Mouse (Mus musculus): ENCODE measurements around the gene Senp6. TPM values are rescaled to one million over a fixed set of nuclear protein-coding genes. Genes with fewer than 3 reads are reported as not detected.
A peak's percentile ranks its signal among the peaks of the same experiment; 100 is the strongest.

The Senp6 gene
- polyA plus RNA-seq, 1 experiment from 2014 or later: 64.4 TPM

GRCm38 (mm10) chr9:80188324-80188893, 121.7 kb downstream of the Senp6 start:
- Histone ChIP-seq H3K4me1 (ENCODE audit: control insufficient read depth, insufficient read depth, low read length) (no peaks in the 10 kb centered on the region), H3K9ac (ENCODE audit: low read length) (no peak overlapping the region), H3K27me3 (replicated peaks; ENCODE audit: control insufficient read depth, insufficient read depth, low read length) (no peaks in the 10 kb centered on the region), H3K36me3 (ENCODE audit: control insufficient read depth, insufficient read depth, low read length) (no peaks in the 10 kb centered on the region), H3K27ac (ENCODE audit: low read depth, low read length) (no peak overlapping the region), H3K4me2 (ENCODE audit: low read length) (no peak overlapping the region), H3K9me3 (replicated peaks; ENCODE audit: control insufficient read depth, low read length) (no peaks in the 10 kb centered on the region), H3K4me3 (ENCODE audit: low read depth, low read length) (no peak overlapping the region)
- peak; percentile 74 for ATAC-seq
- WGBS: 14% methylated on average over 5 of the region's 5 CpGs
- peak; percentile 63 for DNase-seq (ENCODE audit: low spot score)

GRCm38 (mm10) chr9:80191240-80191639, 124.5 kb downstream of the Senp6 start:
- Histone ChIP-seq H3K27me3 (replicated peaks; ENCODE audit: control insufficient read depth, insufficient read depth, low read length) (no peaks in the 10 kb centered on the region), H3K4me1 (ENCODE audit: control insufficient read depth, insufficient read depth, low read length) (0 out of 2 replicates have a peak, but pooled peaks cover 2% of the 10 kb centered on the region), H3K9me3 (replicated peaks; ENCODE audit: control insufficient read depth, low read length) (no peaks in the 10 kb centered on the region), H3K36me3 (ENCODE audit: control insufficient read depth, insufficient read depth, low read length) (no peaks in the 10 kb centered on the region), H3K4me2 (ENCODE audit: low read length) (no peak overlapping the region), H3K27ac (ENCODE audit: low read depth, low read length) (no peak overlapping the region), H3K9ac (ENCODE audit: low read length) (no peak overlapping the region), H3K4me3 (ENCODE audit: low read depth, low read length) (no peak overlapping the region)
- 71% methylated on average over 6 of the region's 6 CpGs for WGBS
- ATAC-seq: no peak
- DNase-seq (ENCODE audit: low spot score): no peak

DNA sequence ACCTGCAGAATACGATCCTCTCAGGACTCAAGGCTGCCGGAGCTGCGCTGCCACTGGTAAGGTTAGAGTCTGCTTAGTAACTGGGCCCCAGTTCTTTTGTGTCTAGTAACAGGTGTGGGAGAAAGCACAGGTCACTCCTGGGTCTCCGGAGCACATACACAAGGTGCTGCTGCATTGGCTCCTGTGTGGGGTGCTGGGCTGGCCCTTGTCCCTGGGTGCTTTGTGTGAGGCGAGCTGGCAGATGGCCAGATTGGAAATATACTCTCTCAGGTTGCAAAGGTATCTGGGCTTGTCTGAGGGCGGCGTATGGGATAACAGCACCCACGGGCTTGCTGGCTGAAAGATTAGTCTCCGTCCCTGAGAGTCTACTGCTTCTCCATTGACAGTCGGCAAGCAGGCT, 125.6 kb downstream of the Senp6 start:
- H3K36me3 ChIP-seq (ENCODE audit: control insufficient read depth, insufficient read depth, low read length): no peaks in the 10 kb centered on the region
- H3K9ac ChIP-seq (ENCODE audit: low read length): no peak overlapping the region
- peaks cover 5% of the 10 kb centered on the region; the same call in 1 of the 2 replicates for H3K4me1 ChIP-seq (ENCODE audit: control insufficient read depth, insufficient read depth, low read length)
- no peak for DNase-seq (ENCODE audit: low spot score)
- H3K27ac ChIP-seq (ENCODE audit: low read depth, low read length): no peak overlapping the region
- H3K9me3 ChIP-seq (replicated peaks; ENCODE audit: control insufficient read depth, low read length): no peaks in the 10 kb centered on the region
- WGBS: 84% methylated on average over 10 of the region's 10 CpGs
- no peak overlapping the region for H3K4me3 ChIP-seq (ENCODE audit: low read depth, low read length)
- H3K4me2 ChIP-seq (ENCODE audit: low read length): no peak overlapping the region
- H3K27me3 ChIP-seq (replicated peaks; ENCODE audit: control insufficient read depth, insufficient read depth, low read length): no peaks in the 10 kb centered on the region
- ATAC-seq: no peak

DNA sequence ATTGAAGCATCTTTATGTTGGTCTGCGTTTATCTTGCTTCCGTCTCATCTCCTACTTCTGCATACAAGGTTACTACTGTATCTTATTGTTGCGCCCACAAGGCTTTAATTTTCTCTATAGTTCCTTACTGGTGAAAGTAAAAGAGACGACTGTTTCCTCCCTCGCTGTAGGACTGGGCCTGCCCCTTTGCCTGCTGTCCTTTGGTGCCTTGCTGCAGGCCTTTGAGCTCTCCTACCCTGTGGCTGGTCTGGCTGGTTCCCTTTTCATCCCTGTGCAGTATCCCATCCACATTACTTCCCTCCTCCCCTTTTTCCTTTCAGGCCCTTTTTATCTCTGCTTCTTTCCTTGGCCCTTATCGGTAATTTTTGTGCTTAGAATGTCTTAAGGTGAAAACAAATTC, 127.7 kb downstream of the Senp6 start:
- WGBS: 70% methylated on average over 6 of the region's 6 CpGs
- Histone ChIP-seq H3K36me3 (ENCODE audit: control insufficient read depth, insufficient read depth, low read length) (no peaks in the 10 kb centered on the region), H3K4me1 (ENCODE audit: control insufficient read depth, insufficient read depth, low read length) (peaks cover 6% of the 10 kb centered on the region; the same call in 1 of the 2 replicates), H3K4me3 (ENCODE audit: low read depth, low read length) (no peak overlapping the region), H3K9ac (ENCODE audit: low read length) (no peak overlapping the region), H3K4me2 (ENCODE audit: low read length) (no peak overlapping the region), H3K9me3 (replicated peaks; ENCODE audit: control insufficient read depth, low read length) (no peaks in the 10 kb centered on the region), H3K27me3 (replicated peaks; ENCODE audit: control insufficient read depth, insufficient read depth, low read length) (no peaks in the 10 kb centered on the region), H3K27ac (ENCODE audit: low read depth, low read length) (no peak overlapping the region)
- no peak for ATAC-seq
- no peak for DNase-seq (ENCODE audit: low spot score)

Other genes with a start within 250 kb of the Senp6 start
- 2.5 and 2.9 TPM in 2 replicates for gene Filip1, start 54.1 kb upstream of the Senp6 start, polyA plus RNA-seq (2014; fragmentation: Nextera tagmentation; extraction: Ambion mirVana)
- gene Myo6, start 98.1 kb downstream of the Senp6 start, polyA plus RNA-seq (2014; fragmentation: Nextera tagmentation; extraction: Ambion mirVana): 10.2 and 14.6 TPM in 2 replicates